Mouse (Mus musculus) CD4-positive helper T cell, adult 2 months (primary cell): ENCODE results near the gene Pou2f1.

Experiments used
- DNase-seq: peaks from one replicate; pipeline ENCODE4 v3.0.0-alpha.2; 2012; ENCODE audit warnings: low read depth, missing footprints, low spot score

Gene Pou2f1

GRCm38 (mm10) chr1:165882146-165882900 lies 120.2 kb downstream of the Pou2f1 start:
- no peak for DNase-seq

GRCm38 (mm10) chr1:165878751-165879150 lies 123.7 kb downstream of the Pou2f1 start:
- no peak for DNase-seq

GRCm38 (mm10) chr1:165875520-165876284 lies 126.8 kb downstream of the Pou2f1 start:
- no peak for DNase-seq

GRCm38 (mm10) chr1:165874645-165875044 lies 127.8 kb downstream of the Pou2f1 start:
- DNase-seq, result no peak

- DNase-seq, result peak; percentile 39
These were observed 133.8 kb downstream of the Pou2f1 start for GRCm38 (mm10) chr1:165868659-165869058.

- no peak for DNase-seq
These were observed 135.7 kb downstream of the Pou2f1 start for GRCm38 (mm10) chr1:165866630-165867280.

- DNase-seq, result peak; percentile 31
These were observed 137.3 kb downstream of the Pou2f1 start for GRCm38 (mm10) chr1:165864864-165865795.

GRCm38 (mm10) chr1:165862059-165862458 lies 140.4 kb downstream of the Pou2f1 start:
- DNase-seq, result no peak

GRCm38 (mm10) chr1:165861235-165861609 lies 141.3 kb downstream of the Pou2f1 start:
- DNase-seq, result no peak

- DNase-seq, result no peak
These were observed 141.9 kb downstream of the Pou2f1 start for GRCm38 (mm10) chr1:165860373-165861234.

GRCm38 (mm10) chr1:165858356-165858755 lies 144.1 kb downstream of the Pou2f1 start:
- peak; percentile 56 for DNase-seq

- DNase-seq, result no peak
These were observed 145.2 kb downstream of the Pou2f1 start for GRCm38 (mm10) chr1:165857279-165857678.

- DNase-seq, result no peak
These were observed 146.5 kb downstream of the Pou2f1 start for GRCm38 (mm10) chr1:165855759-165856545.

- peak; percentile 82 for DNase-seq
These were observed 148.6 kb downstream of the Pou2f1 start for GRCm38 (mm10) chr1:165853729-165854420.

GRCm38 (mm10) chr1:165853131-165853721 lies 149.3 kb downstream of the Pou2f1 start:
- DNase-seq, result no peak

GRCm38 (mm10) chr1:165852131-165852530 lies 150.3 kb downstream of the Pou2f1 start:
- no peak for DNase-seq

- DNase-seq, result no peak
These were observed 152.7 kb downstream of the Pou2f1 start for GRCm38 (mm10) chr1:165849458-165850445.
